Mouse (Mus musculus) kidney, embryonic 16.5 days (tissue): Measurements from ENCODE around the gene Gm49333. TPM values are rescaled to one million over a fixed set of nuclear protein-coding genes. Genes with fewer than 3 reads are reported as not detected.
A peak's percentile ranks its signal among the peaks of the same experiment; 100 is the strongest.
"Not testable (repeated sequence)": the region's sequence is repeated elsewhere in the genome, so short reads cannot be mapped to it uniquely, and the experiment has no call there.

Experiments used
- ATAC-seq: fragments of 200-750 bp; cut with Nextera tagmentation; 2 replicates; pipeline ENCODE4 v1.8.0; 2017; ENCODE audit warnings: moderate TSS enrichment; ENCODE audit not compliant: low FRiP score, low TSS enrichment
- H3K27ac ChIP-seq: fragments of 300-500 bp; sonication (generic); 2 replicates; pipeline ENCODE4 v1.5.1; 2014; ENCODE audit warnings: low read length
- H3K27me3 ChIP-seq: fragments of 300-500 bp; sonication (generic); 2 replicates; pipeline ENCODE4 v1.6.1; 2014; ENCODE audit warnings: low read length, control low read depth, mixed read lengths; ENCODE audit not compliant: insufficient read depth
- H3K36me3 ChIP-seq: fragments of 300-500 bp; sonication (generic); 2 replicates; pipeline ENCODE4 v1.6.1; 2014; ENCODE audit warnings: low read length, control low read depth, mixed read lengths; ENCODE audit not compliant: insufficient read depth
- H3K4me1 ChIP-seq: fragments of 300-500 bp; sonication (generic); 2 replicates; pipeline ENCODE4 v1.6.1; 2014; ENCODE audit warnings: low read length, control low read depth, mixed read lengths; ENCODE audit not compliant: insufficient read depth
- H3K4me2 ChIP-seq: fragments of 300-500 bp; sonication (generic); replicated peaks from 2 replicates; pipeline ENCODE4 v1.6.1; 2014; ENCODE audit warnings: low read depth, low read length
- H3K4me3 ChIP-seq: fragments of 300-500 bp; sonication (generic); 2 replicates; pipeline ENCODE4 v1.5.1; 2014; ENCODE audit warnings: mild to moderate bottlenecking, low read length
- H3K9ac ChIP-seq: fragments of 300-500 bp; sonication (generic); replicated peaks from 2 replicates; pipeline ENCODE4 v1.6.1; 2014; ENCODE audit warnings: low read length
- H3K9me3 ChIP-seq: fragments of 300-500 bp; sonication (generic); 2 replicates; pipeline ENCODE4 v1.6.1; 2016; ENCODE audit warnings: low read length, control low read depth
- WGBS: fragments of 180-500 bp; shearing (Covaris S2); extraction: QIAGEN DNeasy Blood & Tissue Kit; methylation state at CpG from one replicate; pipeline ENCODE4 v1.1.7; 2014; 5-methylcytosine and 5-hydroxymethylcytosine counted together
- polyA plus RNA-seq: library from polyadenylated mRNA; unstranded; fragments of >200 nt; fragmentation: Nextera tagmentation; extraction: Ambion mirVana; gene quantifications from 2 replicates; pipeline ENCODE4 v1.2.1, GENCODE M21; 2015

Gm49333 gene
- polyA plus RNA-seq, 1 experiment from 2014 or later = not detected

DNA sequence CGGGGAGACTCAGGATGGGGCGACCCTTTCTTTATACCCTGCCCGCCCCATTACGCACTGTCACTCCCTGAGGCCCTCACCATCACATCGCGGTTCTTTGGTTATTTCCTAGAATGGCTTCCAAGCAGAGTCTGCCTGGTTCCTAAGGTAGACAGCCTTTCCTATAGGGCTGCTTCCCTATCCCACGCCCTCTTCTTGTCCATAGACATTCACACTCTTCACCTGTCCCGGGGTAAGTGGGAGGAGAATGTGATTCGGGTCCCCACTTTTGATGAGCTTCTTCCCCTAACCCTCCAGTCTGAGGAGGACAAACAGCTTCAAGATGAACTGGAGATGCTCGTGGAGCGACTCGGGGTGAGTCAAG is 40.5 kb downstream of the Gm49333 start:
- peak overlapping the region; percentile 84 for H3K4me2 ChIP-seq
- H3K4me3 ChIP-seq = peak overlapping the region; percentile 80
- H3K27me3 ChIP-seq = no peaks in the 10 kb centered on the region
- H3K36me3 ChIP-seq = peaks cover 29% of the 10 kb centered on the region
- peak overlapping the region; percentile 90 for H3K9ac ChIP-seq
- 8% methylated on average over 12 of the region's 12 CpGs for WGBS
- H3K4me1 ChIP-seq = peaks cover 16% of the 10 kb centered on the region
- ATAC-seq = no peak; the same call in 1 of the 2 replicates
- no peaks in the 10 kb centered on the region for H3K9me3 ChIP-seq
- peak overlapping the region; percentile 43; the same call in 1 of the 2 replicates for H3K27ac ChIP-seq

DNA sequence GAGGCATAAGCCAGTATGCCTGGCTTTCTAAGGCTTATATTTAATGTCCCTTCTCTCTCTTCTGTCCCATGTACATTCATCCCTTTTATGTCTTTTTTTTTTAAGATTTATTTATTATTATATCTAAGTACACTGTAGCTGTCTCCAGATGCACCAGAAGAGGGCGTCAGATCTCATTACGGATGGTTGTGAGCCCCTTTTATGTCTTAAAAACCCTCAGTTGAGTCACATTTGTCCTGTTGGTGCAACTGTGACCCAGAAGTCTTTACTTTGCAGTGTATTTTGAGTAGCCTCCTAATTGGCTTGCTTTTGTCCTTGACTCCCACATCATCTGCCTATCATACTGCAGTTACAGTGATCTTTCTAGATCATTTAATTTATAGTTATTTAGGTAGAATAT is 41.9 kb downstream of the Gm49333 start:
- no peak overlapping the region for H3K4me2 ChIP-seq
- H3K4me3 ChIP-seq = no peak overlapping the region
- 63% methylated on average over 2 of the region's 2 CpGs for WGBS
- no peaks in the 10 kb centered on the region for H3K27me3 ChIP-seq
- H3K36me3 ChIP-seq = peaks cover 43% of the 10 kb centered on the region
- ATAC-seq = no peak
- peaks cover 16% of the 10 kb centered on the region for H3K4me1 ChIP-seq
- H3K9ac ChIP-seq = 0 out of 2 replicates have a peak overlapping the region, but pooled peaks have one; percentile 35
- no peak overlapping the region for H3K27ac ChIP-seq
- H3K9me3 ChIP-seq = no peaks in the 10 kb centered on the region

GRCm38 (mm10) chr16:20657661-20658060 is 46.3 kb downstream of the Gm49333 start:
- no peaks in the 10 kb centered on the region for H3K27me3 ChIP-seq
- no peak overlapping the region for H3K27ac ChIP-seq
- ATAC-seq = no peak
- no peak overlapping the region for H3K4me3 ChIP-seq
- WGBS = 92% methylated on average over 4 of the region's 4 CpGs
- no peak overlapping the region for H3K9ac ChIP-seq
- no peak overlapping the region for H3K4me2 ChIP-seq
- peaks cover 5% of the 10 kb centered on the region for H3K4me1 ChIP-seq
- H3K9me3 ChIP-seq = no peaks in the 10 kb centered on the region
- peaks cover 74% of the 10 kb centered on the region for H3K36me3 ChIP-seq

DNA sequence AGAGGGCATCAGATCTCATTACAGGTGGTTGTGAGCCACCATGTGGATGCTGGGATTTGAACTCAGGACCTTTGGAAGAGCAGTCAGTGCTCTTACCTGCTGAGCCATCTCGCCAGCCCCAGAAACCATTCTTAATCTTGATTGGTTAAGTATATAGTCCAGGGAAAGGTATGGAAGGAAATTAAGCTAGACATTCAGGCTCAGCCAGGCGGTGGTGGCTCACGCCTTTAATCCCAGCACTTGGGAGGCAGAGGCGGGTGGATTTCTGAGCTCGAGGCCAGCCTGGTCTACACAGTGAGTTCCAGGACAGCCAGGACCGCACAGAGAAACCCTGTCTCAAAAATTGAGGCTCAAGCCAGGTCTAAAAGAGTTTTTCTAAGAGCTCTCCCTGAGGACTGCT is 56.6 kb downstream of the Gm49333 start, which contains the start of gene Eif4g1:
TSS of gene Eif4g1 (plus strand) at position 301 of the 400 bp plus-strand sequence.
- not testable (repeated sequence) for H3K9me3 ChIP-seq, H3K27ac ChIP-seq, H3K4me1 ChIP-seq, H3K4me3 ChIP-seq, H3K36me3 ChIP-seq, ATAC-seq, H3K4me2 ChIP-seq, H3K9ac ChIP-seq, H3K27me3 ChIP-seq
- 100% methylated on average over 4 of the region's 6 CpGs for WGBS

DNA sequence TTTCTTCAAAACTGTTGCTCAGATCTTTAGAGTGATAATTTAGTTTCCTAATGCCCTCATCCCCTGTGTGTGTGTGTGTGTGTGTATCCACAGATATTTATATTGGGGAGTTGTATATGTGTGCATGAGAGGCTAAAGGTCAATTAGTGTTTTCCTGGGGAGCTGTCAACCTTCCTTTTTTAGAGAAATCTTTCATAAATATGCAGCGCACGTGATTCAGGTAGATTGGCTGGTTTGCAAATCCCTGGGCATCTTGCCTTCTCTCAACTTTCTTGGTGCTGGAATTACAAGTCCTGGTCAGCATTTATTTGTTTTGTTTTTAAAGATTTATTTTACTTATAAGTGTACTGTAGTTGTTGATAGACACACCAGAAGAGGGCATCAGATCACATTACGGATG is 58.9 kb downstream of the Gm49333 start:
- Histone ChIP-seq H3K9me3 (no peaks in the 10 kb centered on the region), H3K9ac (no peak overlapping the region), H3K4me1 (peaks cover 14% of the 10 kb centered on the region), H3K27ac (no peak overlapping the region), H3K4me2 (no peak overlapping the region), H3K27me3 (no peaks in the 10 kb centered on the region), H3K4me3 (no peak overlapping the region), H3K36me3 (peaks cover 6% of the 10 kb centered on the region)
- 81% methylated on average over 3 of the region's 3 CpGs for WGBS
- no peak for ATAC-seq

GRCm38 (mm10) chr16:20671886-20672285 is 60.5 kb downstream of the Gm49333 start:
- H3K36me3 ChIP-seq = peaks cover 17% of the 10 kb centered on the region
- WGBS = 23% methylated on average over 6 of the region's 6 CpGs
- ATAC-seq = no peak
- peaks cover 14% of the 10 kb centered on the region for H3K4me1 ChIP-seq
- no peak overlapping the region for H3K9ac ChIP-seq
- no peaks in the 10 kb centered on the region for H3K27me3 ChIP-seq
- no peaks in the 10 kb centered on the region for H3K9me3 ChIP-seq
- H3K4me3 ChIP-seq = peak overlapping the region; percentile 97
- H3K27ac ChIP-seq = peak overlapping the region; percentile 72
- H3K4me2 ChIP-seq = peak overlapping the region; percentile 99

DNA sequence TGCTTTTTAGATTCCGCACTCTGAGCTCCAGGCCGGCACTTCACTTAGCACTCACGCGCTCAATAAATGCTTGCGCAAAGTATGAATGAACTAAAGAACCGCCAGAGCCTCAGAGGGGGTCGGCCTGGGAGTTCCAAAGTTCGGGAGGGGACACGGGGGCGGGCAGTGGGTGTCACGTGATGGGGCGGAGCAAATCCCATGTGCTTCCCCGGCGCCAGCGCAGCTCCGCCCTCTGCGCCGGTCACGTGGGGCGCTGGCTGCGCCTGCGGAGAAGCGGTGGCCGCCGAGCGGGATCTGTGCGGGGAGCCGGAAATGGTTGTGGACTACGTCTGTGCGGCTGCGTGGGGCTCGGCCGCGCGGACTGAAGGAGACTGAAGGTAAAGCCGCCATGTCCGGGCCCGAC is 61.1 kb downstream of the Gm49333 start:
- Histone ChIP-seq H3K27ac (peak overlapping the region; percentile 95), H3K4me1 (peaks cover 14% of the 10 kb centered on the region), H3K27me3 (no peaks in the 10 kb centered on the region), H3K36me3 (peaks cover 23% of the 10 kb centered on the region), H3K4me3 (peak overlapping the region; percentile 97), H3K9ac (peak overlapping the region; percentile 96), H3K9me3 (no peaks in the 10 kb centered on the region), H3K4me2 (peak overlapping the region; percentile 99)
- ATAC-seq = peak; percentile 96
- WGBS = under 1% methylated on average over 35 of the region's 38 CpGs

DNA sequence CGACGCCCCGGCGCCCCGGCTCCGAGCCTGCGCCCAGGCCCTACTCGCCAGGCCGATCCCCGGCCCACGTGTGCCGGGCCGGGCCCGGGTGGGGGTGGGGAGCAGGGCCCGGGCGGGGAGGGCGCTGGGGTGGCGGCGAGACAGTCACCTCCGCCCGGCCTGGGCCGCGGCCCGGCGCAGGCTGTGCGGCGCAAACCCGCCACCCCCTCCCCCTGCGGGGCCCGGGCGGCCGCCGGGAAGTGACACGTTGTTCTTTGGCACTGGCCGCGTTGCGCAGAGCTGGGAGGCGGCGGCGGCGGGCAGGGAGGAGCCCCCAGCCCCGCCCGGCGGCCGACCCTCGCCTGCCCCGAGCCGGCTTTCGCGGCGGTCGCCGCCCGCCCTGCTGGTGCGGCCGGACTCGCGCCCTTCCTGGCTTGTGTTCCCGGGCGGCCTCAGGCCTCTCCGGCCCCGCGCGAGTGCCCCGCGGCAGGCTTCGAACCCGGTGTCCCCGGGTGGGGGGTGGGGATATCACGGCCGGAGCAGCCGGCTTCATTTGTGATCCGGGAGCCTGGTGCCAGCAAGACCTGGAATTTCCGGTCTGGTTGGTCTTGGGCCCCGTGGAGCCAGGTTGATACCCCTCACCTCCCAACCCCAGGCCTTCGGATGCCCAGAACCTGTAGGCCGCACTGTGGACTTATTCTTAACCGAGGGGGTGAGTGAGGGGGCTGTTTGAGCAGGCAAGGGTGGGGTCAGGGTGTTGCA is 61.7 kb downstream of the Gm49333 start:
- Histone ChIP-seq H3K36me3 (peaks cover 29% of the 10 kb centered on the region), H3K4me2 (peak overlapping the region; percentile 99), H3K4me1 (peaks cover 14% of the 10 kb centered on the region), H3K9ac (peak overlapping the region; percentile 96), H3K27ac (peak overlapping the region; percentile 95), H3K9me3 (no peaks in the 10 kb centered on the region), H3K4me3 (peak overlapping the region; percentile 97), H3K27me3 (no peaks in the 10 kb centered on the region)
- under 1% methylated on average over 65 of the region's 78 CpGs for WGBS
- ATAC-seq = peak; percentile 1

DNA sequence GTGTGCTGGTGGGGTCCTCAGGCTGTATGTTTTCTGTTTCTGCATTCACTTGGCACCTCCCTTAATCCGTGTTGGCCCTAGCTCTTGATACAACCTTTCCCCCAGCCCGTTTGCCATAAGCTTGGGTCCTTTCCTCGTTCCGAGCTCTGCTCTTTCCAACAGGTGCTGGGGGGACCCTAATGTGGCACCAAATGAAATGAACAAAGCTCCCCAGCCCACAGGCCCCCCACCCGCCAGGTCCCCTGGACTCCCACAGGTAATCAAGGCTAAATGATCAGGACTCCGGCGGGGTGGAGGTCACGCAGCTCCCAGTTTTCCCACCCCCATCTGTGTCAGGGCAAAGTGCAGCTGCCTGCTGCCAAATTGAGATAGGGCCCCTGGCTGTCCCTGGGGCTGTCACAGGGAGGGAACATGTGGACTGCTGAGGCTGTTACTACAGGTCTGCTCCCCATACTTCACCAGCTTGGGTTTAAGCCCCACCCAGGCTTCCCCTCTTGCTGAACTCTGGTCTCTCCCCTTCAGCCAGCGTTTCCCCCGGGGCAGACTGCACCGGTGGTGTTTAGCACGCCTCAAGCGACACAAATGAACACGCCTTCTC is 62.4 kb downstream of the Gm49333 start:
- 0 out of 2 replicates have a peak, but pooled peaks have one; percentile 8 for ATAC-seq
- peak overlapping the region; percentile 96 for H3K9ac ChIP-seq
- peaks cover 14% of the 10 kb centered on the region for H3K4me1 ChIP-seq
- H3K27ac ChIP-seq = peak overlapping the region; percentile 95
- H3K4me2 ChIP-seq = peak overlapping the region; percentile 99
- peaks cover 36% of the 10 kb centered on the region for H3K36me3 ChIP-seq
- no peaks in the 10 kb centered on the region for H3K27me3 ChIP-seq
- 2% methylated on average over 14 of the region's 14 CpGs for WGBS
- H3K9me3 ChIP-seq = no peaks in the 10 kb centered on the region
- peak overlapping the region; percentile 97 for H3K4me3 ChIP-seq

DNA sequence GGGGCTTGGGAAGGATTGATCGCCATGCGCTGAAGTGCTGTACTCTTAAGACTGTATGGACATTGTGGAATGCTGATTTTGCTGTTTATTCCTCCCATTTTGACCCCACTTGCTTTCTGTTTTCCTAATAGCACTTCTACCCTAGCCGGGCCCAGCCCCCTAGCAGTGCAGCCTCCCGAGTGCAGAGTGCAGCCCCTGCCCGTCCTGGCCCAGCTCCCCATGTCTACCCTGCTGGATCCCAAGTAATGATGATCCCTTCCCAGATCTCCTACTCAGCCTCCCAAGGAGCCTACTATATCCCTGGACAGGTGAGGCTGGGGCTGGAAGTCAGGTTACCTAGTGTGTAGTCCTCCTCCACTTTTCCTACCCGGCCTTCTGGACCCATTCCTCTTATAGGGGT is 63.8 kb downstream of the Gm49333 start:
- H3K36me3 ChIP-seq = peaks cover 49% of the 10 kb centered on the region
- no peak overlapping the region for H3K27ac ChIP-seq
- H3K27me3 ChIP-seq = no peaks in the 10 kb centered on the region
- no peak overlapping the region for H3K4me2 ChIP-seq
- no peak overlapping the region for H3K9ac ChIP-seq
- 89% methylated on average over 6 of the region's 6 CpGs for WGBS
- no peaks in the 10 kb centered on the region for H3K9me3 ChIP-seq
- peaks cover 14% of the 10 kb centered on the region for H3K4me1 ChIP-seq
- no peak overlapping the region for H3K4me3 ChIP-seq
- no peak for ATAC-seq
